Mouse (Mus musculus): ENCODE data around the gene U2af1l4. TPM values are rescaled to one million over a fixed set of nuclear protein-coding genes. Genes with fewer than 3 reads are reported as not detected.

U2af1l4 gene
- total RNA-seq (2023; ENCODE audit: inconsistent age) = 98.1 to 127 TPM (median 108 TPM) in 4 replicates

GRCm38 (mm10) chr7:30563117-30563905 lies at the start of gene U2af1l4, which contains the start of the genes Gm49396 and Psenen:
TSS of gene U2af1l4 (plus strand) at chr7:30563301.
TSS of gene Gm49396 (plus strand) at chr7:30563344.
TSS of gene Psenen (minus strand) at chr7:30563627.

GRCm38 (mm10) chr7:30534633-30535577 lies 28.2 kb upstream of the U2af1l4 start, which contains the start of gene Arhgap33:
TSS of gene Arhgap33 (minus strand) at chr7:30535060.

DNA sequence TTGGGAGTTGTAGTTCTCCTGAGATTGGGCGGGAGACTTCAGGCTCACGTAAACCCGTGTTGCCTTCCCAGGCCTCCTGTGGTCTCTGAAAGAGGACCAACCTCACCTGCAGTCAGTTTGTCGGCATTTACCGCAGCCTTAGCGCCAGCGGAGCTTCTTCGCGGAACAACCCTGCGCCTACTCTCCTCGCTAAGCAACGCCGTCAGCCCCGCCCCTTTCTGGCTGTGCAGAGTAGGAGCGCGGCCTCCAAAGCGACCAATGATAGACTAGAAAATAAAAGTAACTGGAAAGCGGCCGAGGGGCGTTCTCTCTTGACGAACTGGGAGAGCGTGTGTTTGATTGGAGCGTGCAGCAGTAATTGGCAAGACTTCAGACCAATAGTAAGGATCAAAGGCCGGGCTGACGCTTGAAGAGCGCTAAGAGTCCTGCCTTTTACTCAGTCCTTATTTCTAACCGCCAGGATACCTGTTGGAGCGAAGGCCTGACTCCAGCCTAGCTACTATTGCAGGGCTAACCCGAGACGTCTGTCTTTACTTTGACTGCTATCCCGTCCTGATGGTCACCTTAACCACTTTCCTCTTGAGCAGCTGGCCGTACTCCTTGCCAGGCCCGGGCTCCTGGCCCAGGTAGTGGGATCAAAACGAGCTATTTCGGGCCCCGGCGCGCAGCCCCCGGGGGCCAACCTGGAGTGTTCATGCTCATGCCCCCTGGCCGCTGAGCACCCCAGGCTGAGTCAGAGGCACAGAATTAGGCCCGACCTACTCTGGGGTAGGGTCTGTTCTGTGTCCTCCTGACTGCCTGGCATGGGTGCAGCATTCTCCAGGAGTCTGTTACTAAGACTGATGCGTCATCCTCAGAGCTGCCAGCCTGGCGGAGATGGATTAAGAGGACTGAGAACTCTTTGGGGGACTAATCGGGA lies 10.7 kb upstream of the U2af1l4 start, which contains the start of the genes Hspb6 and Proser3:
Hspb6 (plus strand) TSS at position 77 of the 919 bp plus-strand sequence.
Proser3 (minus strand) TSS at position 198 of the 919 bp plus-strand sequence.

GRCm38 (mm10) chr7:30559443-30559954 lies 3.6 kb upstream of the U2af1l4 start, which contains the start of gene Lin37:
TSS of gene Lin37 (minus strand) at chr7:30559838.

GRCm38 (mm10) chr7:30564970-30565571 lies 2.0 kb downstream of the U2af1l4 start, which contains the start of gene Igflr1:
TSS of gene Igflr1 (plus strand) at chr7:30565427.

GRCm38 (mm10) chr7:30588676-30589434 lies 25.8 kb downstream of the U2af1l4 start, which contains the start of gene Kmt2b:
TSS of gene Kmt2b (minus strand) at chr7:30588726.

DNA sequence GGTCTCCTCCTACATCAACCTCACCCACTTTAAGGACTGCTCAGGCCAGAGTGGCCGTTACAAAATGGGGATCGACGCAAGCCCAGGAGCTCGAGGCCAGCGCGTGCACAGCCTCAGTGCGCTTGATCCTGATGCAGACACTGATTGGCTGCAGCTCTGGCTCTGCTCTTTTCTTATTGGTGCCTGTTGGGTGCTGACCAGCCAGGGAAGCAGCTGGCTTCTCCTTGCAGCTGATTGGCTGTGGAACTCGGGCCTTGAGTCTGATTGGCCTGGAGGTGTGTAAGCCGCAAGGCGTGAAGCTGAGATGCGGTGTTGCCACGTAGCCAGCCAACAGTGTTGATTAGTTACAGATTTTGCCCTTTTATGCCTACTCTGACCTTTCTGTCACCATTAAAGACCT lies 35.7 kb downstream of the U2af1l4 start, which contains the start of gene Zbtb32:
Zbtb32 (minus strand) TSS at position 124 of the 400 bp plus-strand sequence.

DNA sequence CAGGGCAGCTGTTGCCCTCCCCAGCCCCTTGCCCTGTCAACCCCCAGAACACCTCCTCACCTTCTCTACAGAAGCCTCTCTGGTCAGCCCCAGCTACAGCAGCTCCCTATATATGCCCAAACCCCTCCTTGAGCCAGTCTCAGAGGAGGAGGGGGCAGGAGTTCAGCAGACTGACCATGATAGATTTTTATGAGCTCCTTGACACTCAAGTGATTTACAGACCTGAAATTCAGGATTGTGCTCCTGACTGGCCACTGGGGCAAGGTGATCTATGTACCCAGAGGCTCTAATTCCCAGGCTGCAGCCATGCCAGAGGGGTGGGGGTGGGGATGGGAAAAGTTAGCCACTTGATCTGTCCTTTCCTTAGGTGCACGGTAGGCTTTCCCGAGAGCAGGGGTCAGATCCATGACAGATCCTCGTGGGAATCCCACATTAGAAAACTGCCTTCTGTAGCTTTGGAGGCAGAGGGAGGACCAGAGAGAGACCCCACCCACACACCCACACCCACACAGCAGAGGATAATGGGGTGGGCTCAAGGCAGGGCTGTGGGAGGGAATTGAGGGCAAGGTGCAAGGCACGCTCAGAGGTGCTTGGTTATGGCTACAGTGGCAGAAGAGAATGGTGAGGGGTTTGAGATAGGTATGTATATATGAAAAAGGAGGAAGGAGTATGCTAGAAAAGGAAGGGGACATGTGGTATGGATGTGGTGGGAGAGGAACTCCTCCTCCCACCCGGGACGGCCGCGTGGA lies 49.7 kb downstream of the U2af1l4 start, which contains the start of gene Upk1a:
Upk1a (minus strand) TSS at position 194 of the 749 bp plus-strand sequence.

Other genes with a start within 250 kb of the U2af1l4 start
- gene Syne4, start 248.5 kb upstream of the U2af1l4 start, total RNA-seq (2023; ENCODE audit: inconsistent age) = 6.4 to 7.9 TPM (median 6.8 TPM) in 4 replicates
- 4.3 to 7.0 TPM (median 5.0 TPM) in 4 replicates for gene E130208F15Rik, start 241.6 kb upstream of the U2af1l4 start, total RNA-seq (2023; ENCODE audit: inconsistent age)
- gene Sdhaf1, start 239.4 kb upstream of the U2af1l4 start, total RNA-seq (2023; ENCODE audit: inconsistent age) = 17.6 to 23.6 TPM (median 21.4 TPM) in 4 replicates
- not detected in 4 replicates for gene Lrfn3, start 200.5 kb upstream of the U2af1l4 start, total RNA-seq (2023; ENCODE audit: inconsistent age)
- 70.1 to 84.0 TPM (median 75.8 TPM) in 4 replicates for gene Tyrobp, start 149.5 kb upstream of the U2af1l4 start, total RNA-seq (2023; ENCODE audit: inconsistent age)
- 39.7 to 48.5 TPM (median 46.1 TPM) in 4 replicates for gene Hcst, start 143.4 kb upstream of the U2af1l4 start, total RNA-seq (2023; ENCODE audit: inconsistent age)
- gene Nfkbid, start 141.6 kb upstream of the U2af1l4 start, total RNA-seq (2023; ENCODE audit: inconsistent age) = 301 to 337 TPM (median 313 TPM) in 4 replicates
- not detected in 4 replicates for gene Aplp1, start 117.8 kb upstream of the U2af1l4 start, total RNA-seq (2023; ENCODE audit: inconsistent age)
- not detected in 4 replicates for gene Kirrel2, start 105.6 kb upstream of the U2af1l4 start, total RNA-seq (2023; ENCODE audit: inconsistent age)
- gene Nphs1, start 105.0 kb upstream of the U2af1l4 start, total RNA-seq (2023; ENCODE audit: inconsistent age) = not detected in 4 replicates
- not detected in 4 replicates for gene Prodh2, start 69.7 kb upstream of the U2af1l4 start, total RNA-seq (2023; ENCODE audit: inconsistent age)
- 11.3 to 15.9 TPM (median 12.8 TPM) in 4 replicates for gene Arhgap33, start 28.2 kb upstream of the U2af1l4 start, total RNA-seq (2023; ENCODE audit: inconsistent age)
- 1.6 to 3.7 TPM (median 2.0 TPM) in 4 replicates for gene Hspb6, start 11.1 kb upstream of the U2af1l4 start, total RNA-seq (2023; ENCODE audit: inconsistent age)
- 11.8 to 20.0 TPM (median 14.2 TPM) in 4 replicates for gene Proser3, start 11.0 kb upstream of the U2af1l4 start, total RNA-seq (2023; ENCODE audit: inconsistent age)
- gene Lin37, start 3.5 kb upstream of the U2af1l4 start, total RNA-seq (2023; ENCODE audit: inconsistent age) = 38.2 to 49.8 TPM (median 44.0 TPM) in 4 replicates
- 9.7 to 14.5 TPM (median 10.9 TPM) in 4 replicates for gene Gm49396, start within 50 bp of the U2af1l4 start, total RNA-seq (2023; ENCODE audit: inconsistent age)
- 130 to 155 TPM (median 145 TPM) in 4 replicates for gene Psenen, start 326 bp downstream of the U2af1l4 start, total RNA-seq (2023; ENCODE audit: inconsistent age)
- 7.7 to 12.0 TPM (median 8.8 TPM) in 4 replicates for gene Igflr1, start 2.1 kb downstream of the U2af1l4 start, total RNA-seq (2023; ENCODE audit: inconsistent age)
- 95.8 to 120 TPM (median 111 TPM) in 4 replicates for gene Kmt2b, start 25.4 kb downstream of the U2af1l4 start, total RNA-seq (2023; ENCODE audit: inconsistent age)
- gene Zbtb32, start 35.6 kb downstream of the U2af1l4 start, total RNA-seq (2023; ENCODE audit: inconsistent age) = 1.0 to 1.6 TPM (median 1.2 TPM) in 4 replicates
- 0.48 to 0.71 TPM (median 0.48 TPM) in 3 of 4 replicates, not detected in the other for gene Upk1a, start 49.5 kb downstream of the U2af1l4 start, total RNA-seq (2023; ENCODE audit: inconsistent age)
- gene Cox6b1, start 62.9 kb downstream of the U2af1l4 start, total RNA-seq (2023; ENCODE audit: inconsistent age) = 203 to 268 TPM (median 215 TPM) in 4 replicates
- gene Etv2, start 72.6 kb downstream of the U2af1l4 start, total RNA-seq (2023; ENCODE audit: inconsistent age) = not detected in 4 replicates
- gene Rbm42, start 87.0 kb downstream of the U2af1l4 start, total RNA-seq (2023; ENCODE audit: inconsistent age) = 91.1 to 103 TPM (median 95.7 TPM) in 4 replicates
- gene Haus5, start 101.7 kb downstream of the U2af1l4 start, total RNA-seq (2023; ENCODE audit: inconsistent age) = 54.9 to 62.9 TPM (median 59.7 TPM) in 4 replicates
- gene Pmis2, start 108.3 kb downstream of the U2af1l4 start, total RNA-seq (2023; ENCODE audit: inconsistent age) = not detected in 4 replicates
- gene 2200002J24Rik, start 135.6 kb downstream of the U2af1l4 start, total RNA-seq (2023; ENCODE audit: inconsistent age) = not detected in 4 replicates
- 0.30 to 1.6 TPM (median 0.54 TPM) in 4 replicates for gene Atp4a, start 148.9 kb downstream of the U2af1l4 start, total RNA-seq (2023; ENCODE audit: inconsistent age)
- 43.1 to 54.2 TPM (median 51.1 TPM) in 4 replicates for gene Tmem147, start 166.2 kb downstream of the U2af1l4 start, total RNA-seq (2023; ENCODE audit: inconsistent age)
- gene Gapdhs, start 180.4 kb downstream of the U2af1l4 start, total RNA-seq (2023; ENCODE audit: inconsistent age) = not detected in 4 replicates
- 2.7 to 5.7 TPM (median 2.9 TPM) in 4 replicates for gene Sbsn, start 188.2 kb downstream of the U2af1l4 start, total RNA-seq (2023; ENCODE audit: inconsistent age)
- gene Dmkn, start 200.5 kb downstream of the U2af1l4 start, total RNA-seq (2023; ENCODE audit: inconsistent age) = not detected in 4 replicates
- not detected in 4 replicates for gene Krtdap, start 224.6 kb downstream of the U2af1l4 start, total RNA-seq (2023; ENCODE audit: inconsistent age)